Mouse (Mus musculus) small intestine, adult 2 months (tissue): Measurements from ENCODE around the gene St6gal1. TPM values are rescaled to one million over a fixed set of nuclear protein-coding genes. Genes with fewer than 3 reads are reported as not detected.
"Not testable (repeated sequence)": the region's sequence is repeated elsewhere in the genome, so short reads cannot be mapped to it uniquely, and the experiment has no call there.

ENCODE experiments used
- H3K27ac ChIP-seq: fragments of 200-500 bp; 2 replicates; pipeline ENCODE4 v1.5.1; 2012; ENCODE audit warnings: low read depth, low read length, control low read depth, inconsistent platforms; ENCODE audit not compliant: insufficient read depth
- H3K27me3 ChIP-seq: fragments of 200-500 bp; 2 replicates; pipeline ENCODE4 v1.6.1; 2012; ENCODE audit warnings: mild to moderate bottlenecking, moderate library complexity, low read length, inconsistent platforms; ENCODE audit not compliant: control insufficient read depth, insufficient read depth
- H3K36me3 ChIP-seq: fragments of 200-500 bp; 2 replicates; pipeline ENCODE4 v1.6.1; 2012; ENCODE audit warnings: mild to moderate bottlenecking, low read length, control low read depth, inconsistent platforms; ENCODE audit not compliant: control insufficient read depth, insufficient read depth
- H3K4me1 ChIP-seq: fragments of 200-500 bp; 2 replicates; pipeline ENCODE4 v1.6.1; 2012; ENCODE audit warnings: low read length, inconsistent platforms, mixed read lengths; ENCODE audit not compliant: control insufficient read depth, insufficient read depth, insufficient read length
- H3K4me3 ChIP-seq: fragments of 200-500 bp; 2 replicates; pipeline ENCODE4 v1.5.1; 2012; ENCODE audit warnings: low read depth, mild to moderate bottlenecking, control low read depth, inconsistent platforms, low read length, moderate library complexity
- CTCF ChIP-seq: fragments of 200-500 bp; IDR thresholded peaks from 2 replicates; pipeline ENCODE4 v1.5.1; 2012; ENCODE audit warnings: low read depth, mild to moderate bottlenecking, control low read depth, inconsistent platforms, low read length, moderate library complexity, mixed read lengths; ENCODE audit not compliant: insufficient replicate concordance, insufficient read length; ENCODE audit errors: extremely low read depth
- POLR2A ChIP-seq: fragments of 200-500 bp; IDR thresholded peaks from 2 replicates; pipeline ENCODE4 v1.6.1; 2012; ENCODE audit warnings: low read depth, mild to moderate bottlenecking, control low read depth, inconsistent platforms, low read length, moderate library complexity
- WGBS: fragments of 180-500 bp; shearing (Covaris S2); methylation state at CpG from one replicate; pipeline ENCODE4 v1.1.7; 2018; 5-methylcytosine and 5-hydroxymethylcytosine counted together
- polyA plus RNA-seq: library from polyadenylated mRNA; depleted of rRNA; stranded (reverse); fragments of >200 nt; gene quantifications from 2 replicates; pipeline ENCODE4 v1.2.3, GENCODE M21; 2012; rRNA removed

Gene St6gal1
- polyA plus RNA-seq: 2.9 and 6.4 TPM in 2 replicates

GRCm38 (mm10) chr16:23224671-23225068 lies at the start of gene St6gal1:
Gene St6gal1, plus strand, starts transcription at chr16:23224740.
- TF ChIP-seq CTCF (peak; percentile 40; the same call in 1 of the 2 replicates), POLR2A (no peak)
- 1% methylated on average over 20 of the region's 20 CpGs for WGBS

GRCm38 (mm10) chr16:23174855-23175254 lies 49.7 kb upstream of the St6gal1 start:
- Histone ChIP-seq H3K4me1 (no peaks in the 10 kb centered on the region), H3K36me3 (no peaks in the 10 kb centered on the region), H3K27ac (no peak overlapping the region), H3K27me3 (no peaks in the 10 kb centered on the region), H3K4me3 (no peak overlapping the region)
- WGBS: 82% methylated on average over 5 of the region's 5 CpGs
- TF ChIP-seq POLR2A (no peak), CTCF (no peak)

More at GRCm38 (mm10) chr16:23224671-23225068, at the start of gene St6gal1:
- H3K27ac ChIP-seq: peak within 1 kb of the TSS; percentile 19; the same call in 1 of the 2 replicates
- peaks cover 2% of the 10 kb centered on the region for H3K4me1 ChIP-seq
- H3K27me3 ChIP-seq: peaks cover 14% of the 10 kb centered on the region; the same call in 1 of the 2 replicates
- peak within 1 kb of the TSS; percentile 67 for H3K4me3 ChIP-seq
- no peaks in the 10 kb centered on the region for H3K36me3 ChIP-seq

- Histone ChIP-seq H3K4me1 (no peaks in the 10 kb centered on the region), H3K36me3 (no peaks in the 10 kb centered on the region), H3K27me3 (no peaks in the 10 kb centered on the region), H3K4me3 (no peak overlapping the region), H3K27ac (no peak overlapping the region)
- WGBS: 24% methylated on average over 3 of the region's 3 CpGs
- TF ChIP-seq POLR2A (no peak), CTCF (no peak)
Observed at GRCm38 (mm10) chr16:23175956-23176355, 48.6 kb upstream of the St6gal1 start.

GRCm38 (mm10) chr16:23177856-23178255 lies 46.7 kb upstream of the St6gal1 start:
- TF ChIP-seq POLR2A (no peak), CTCF (no peak)
- Histone ChIP-seq H3K27me3 (no peaks in the 10 kb centered on the region), H3K4me3 (no peak overlapping the region), H3K36me3 (no peaks in the 10 kb centered on the region), H3K27ac (no peak overlapping the region), H3K4me1 (no peaks in the 10 kb centered on the region)
- WGBS: 92% methylated on average over 2 of the region's 2 CpGs

- Histone ChIP-seq H3K27me3 (no peaks in the 10 kb centered on the region), H3K36me3 (no peaks in the 10 kb centered on the region), H3K4me1 (no peaks in the 10 kb centered on the region), H3K4me3 (no peak overlapping the region), H3K27ac (no peak overlapping the region)
- TF ChIP-seq POLR2A: no peak
- TF ChIP-seq CTCF: no peak
- 89% methylated on average over 5 of the region's 5 CpGs for WGBS
Observed at GRCm38 (mm10) chr16:23178796-23179195, 45.7 kb upstream of the St6gal1 start.

- not testable (repeated sequence) for H3K4me1 ChIP-seq, H3K4me3 ChIP-seq, H3K36me3 ChIP-seq, H3K27me3 ChIP-seq, H3K27ac ChIP-seq
- WGBS: 88% methylated on average over 18 of the region's 18 CpGs
Observed at GRCm38 (mm10) chr16:23179436-23179835, 45.1 kb upstream of the St6gal1 start.

GRCm38 (mm10) chr16:23181054-23181453 lies 43.5 kb upstream of the St6gal1 start:
- 55% methylated on average over 4 of the region's 4 CpGs for WGBS
- Histone ChIP-seq H3K4me3 (no peak overlapping the region), H3K36me3 (no peaks in the 10 kb centered on the region), H3K4me1 (no peaks in the 10 kb centered on the region), H3K27ac (no peak overlapping the region), H3K27me3 (no peaks in the 10 kb centered on the region)
- no peak for TF ChIP-seq POLR2A
- no peak for TF ChIP-seq CTCF

- H3K36me3 ChIP-seq: no peaks in the 10 kb centered on the region
- no peak overlapping the region for H3K4me3 ChIP-seq
- TF ChIP-seq POLR2A: no peak
- TF ChIP-seq CTCF: no peak
- 51% methylated on average over 3 of the region's 3 CpGs for WGBS
- H3K4me1 ChIP-seq: no peaks in the 10 kb centered on the region
- no peaks in the 10 kb centered on the region for H3K27me3 ChIP-seq
- H3K27ac ChIP-seq: no peak overlapping the region
Observed at GRCm38 (mm10) chr16:23181487-23181886, 43.1 kb upstream of the St6gal1 start.
